Mouse (Mus musculus) cerebellum, postnatal 25 days (tissue): ENCODE results near the gene Ccdc65.
A peak's percentile ranks its signal among the peaks of the same experiment; 100 is the strongest.

Experiments
- DNase-seq, 2 experiments: peaks; one replicate each; pipeline ENCODE4 v3.0.0; 2021; ENCODE audit warnings: mixed read lengths in 2 of 2

Ccdc65 gene

DNA sequence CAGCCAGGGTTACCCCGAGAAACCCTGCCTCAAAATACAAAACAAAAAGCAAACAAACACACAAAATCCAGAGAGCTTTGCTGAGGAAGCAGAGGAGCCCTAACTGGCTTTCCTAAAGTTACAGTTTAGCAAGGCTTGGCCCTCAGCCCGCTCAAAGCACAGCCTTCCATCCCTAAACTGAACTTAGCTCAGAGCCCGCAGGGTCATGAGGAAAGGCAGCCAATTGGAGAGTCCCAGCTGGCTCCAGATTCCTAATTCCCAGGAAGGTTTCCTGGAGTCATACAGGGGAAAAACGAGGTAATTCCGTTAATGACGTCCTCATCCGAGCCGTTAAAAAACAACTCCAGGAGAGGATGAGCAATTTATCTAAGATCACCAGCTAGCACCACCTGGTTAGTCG is 12.3 kb upstream of the Ccdc65 start:
- DNase-seq, result no peak

DNA sequence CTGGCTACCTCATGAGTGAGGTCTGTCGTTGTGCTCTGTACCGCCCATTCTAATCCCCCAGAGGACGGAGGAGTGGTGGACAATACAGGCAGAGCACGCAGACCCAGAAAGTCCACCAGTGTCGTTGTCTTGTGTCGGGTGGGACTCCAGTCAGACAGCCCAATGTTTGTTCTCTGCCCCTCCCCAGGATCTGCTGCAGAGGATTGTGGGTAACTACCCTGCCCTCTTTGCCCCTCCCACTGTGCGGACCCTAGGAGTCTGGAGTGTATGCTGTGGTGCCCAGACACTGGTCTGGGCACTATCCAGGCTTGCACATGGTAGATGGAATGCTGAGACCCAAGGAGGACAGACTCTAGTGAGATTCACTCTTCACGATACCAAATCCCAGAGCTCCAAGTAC is 11.8 kb upstream of the Ccdc65 start:
- no peak for DNase-seq

DNA sequence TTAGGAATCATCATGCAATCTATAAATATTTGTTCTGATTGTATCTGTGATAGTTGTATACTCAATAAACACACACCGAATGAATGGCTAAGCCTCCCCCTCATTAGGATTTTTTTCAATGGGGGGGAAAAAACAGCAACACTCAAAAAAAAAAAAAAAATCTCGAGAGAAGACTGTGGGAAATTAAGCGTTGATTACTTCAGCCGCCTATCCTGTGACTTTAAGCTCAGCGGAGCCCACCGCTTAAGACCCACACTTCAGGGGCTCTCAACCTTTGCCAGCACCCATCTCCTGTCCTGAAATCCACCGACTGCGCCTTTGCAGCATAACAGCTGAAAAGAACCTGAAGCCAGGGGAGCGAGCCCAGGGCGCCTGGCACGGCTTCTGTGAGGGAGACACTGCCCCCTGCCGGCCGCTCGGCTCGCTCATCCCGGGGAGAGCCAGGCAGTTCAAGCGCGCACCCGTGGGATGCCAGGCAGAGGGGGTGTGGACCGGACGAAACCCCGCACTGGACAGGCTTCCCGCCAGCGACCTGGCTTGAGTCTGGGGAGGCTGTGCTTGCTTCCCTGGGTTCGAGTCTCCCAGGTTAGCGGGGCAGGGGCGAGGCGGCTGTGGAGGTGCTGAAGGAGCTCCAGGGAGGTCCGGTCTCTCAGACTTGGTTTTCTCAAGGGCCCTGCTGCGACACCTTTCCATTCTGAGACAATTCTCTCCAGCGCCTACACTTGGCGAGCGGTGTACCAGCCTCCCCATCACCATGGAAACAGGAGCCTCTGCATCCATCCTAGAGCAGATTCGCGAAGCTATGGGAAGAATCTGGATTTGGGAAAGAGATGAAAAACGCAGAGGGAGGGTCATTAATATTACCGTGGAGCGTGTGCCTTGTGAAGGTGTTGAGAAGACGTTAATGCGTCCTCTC is 8.6 kb upstream of the Ccdc65 start:
- DNase-seq, result peak; percentile 92 to 95

DNA sequence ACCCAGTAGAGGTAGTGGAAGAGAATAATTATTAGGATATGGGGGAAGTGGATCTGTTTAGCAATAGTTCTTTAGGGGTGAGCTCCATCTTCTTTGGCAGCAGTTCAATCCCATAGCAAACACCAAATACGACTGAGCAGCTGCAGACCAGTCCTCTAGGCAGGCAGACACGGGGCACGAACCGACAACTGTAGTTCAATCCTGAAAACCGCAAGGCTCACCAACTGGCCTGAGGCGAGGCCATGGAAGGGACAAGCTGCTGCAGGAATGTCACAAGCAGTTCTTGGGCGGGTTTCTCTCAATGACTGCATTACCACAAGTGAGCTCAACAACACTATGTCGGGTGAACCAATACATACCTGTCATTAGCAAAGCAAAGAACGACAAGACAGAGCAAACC is 3.7 kb upstream of the Ccdc65 start:
- DNase-seq, result no peak

DNA sequence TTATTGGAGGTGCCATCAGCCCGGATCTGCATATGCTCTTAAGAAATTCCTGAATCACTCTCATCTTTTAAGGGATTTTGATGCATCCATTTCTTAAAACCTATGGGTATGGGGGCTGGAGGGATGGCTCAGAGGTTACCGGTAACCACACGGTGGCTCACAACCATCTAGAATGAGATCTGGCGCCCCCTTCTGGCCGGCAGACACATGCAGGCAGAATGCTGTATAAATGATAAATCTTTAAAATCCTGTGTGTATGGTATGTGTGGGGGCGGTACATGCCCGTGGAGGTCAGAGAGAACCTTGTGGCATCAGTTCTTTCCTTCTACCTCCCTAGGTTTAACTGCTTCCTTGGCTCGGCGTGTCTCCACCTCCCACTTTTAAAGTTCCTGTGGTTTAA is 2.4 kb downstream of the Ccdc65 start:
- peak; percentile 71 to 87 for DNase-seq

DNA sequence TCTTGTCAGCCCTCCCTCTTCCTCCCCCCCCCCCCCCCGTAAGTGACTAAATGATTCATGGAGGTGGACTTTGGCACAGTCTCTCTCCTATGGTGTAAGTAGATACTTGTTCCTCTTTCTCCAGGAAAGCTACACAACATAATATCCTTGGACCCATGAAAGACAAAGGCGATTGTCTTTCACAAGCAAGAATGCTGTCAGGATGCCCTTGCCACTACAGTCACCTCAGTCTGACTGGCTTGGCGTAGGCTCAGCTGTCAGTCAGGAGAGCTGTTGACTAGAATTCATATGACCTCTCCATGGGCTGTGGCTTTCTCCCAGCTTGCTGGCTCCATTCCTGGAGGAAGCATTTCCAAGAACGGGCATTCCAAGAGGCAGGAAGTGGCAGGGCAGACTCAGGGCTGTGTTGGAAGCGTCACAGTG is 6.2 kb downstream of the Ccdc65 start:
- DNase-seq, result no peak

DNA sequence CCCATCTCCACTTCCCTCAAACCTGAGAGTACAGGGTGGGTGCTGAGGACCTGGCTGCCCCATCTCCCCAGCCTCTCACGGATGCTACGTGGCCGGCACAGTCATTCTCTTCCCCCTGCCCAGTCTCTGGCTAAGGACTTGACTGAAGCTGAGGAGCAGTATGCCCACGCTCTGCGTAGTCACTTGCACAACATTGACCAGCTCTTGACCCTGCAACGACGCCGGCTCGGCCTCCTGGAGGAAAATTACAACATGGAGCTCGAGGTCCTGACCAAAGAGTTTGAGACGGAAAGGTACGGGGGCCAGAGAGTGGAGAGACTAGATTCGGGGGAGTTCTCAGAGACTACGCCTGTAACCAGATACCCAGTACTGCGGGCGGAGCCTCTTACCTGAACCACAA is 9.3 kb downstream of the Ccdc65 start:
- DNase-seq, result no peak

DNA sequence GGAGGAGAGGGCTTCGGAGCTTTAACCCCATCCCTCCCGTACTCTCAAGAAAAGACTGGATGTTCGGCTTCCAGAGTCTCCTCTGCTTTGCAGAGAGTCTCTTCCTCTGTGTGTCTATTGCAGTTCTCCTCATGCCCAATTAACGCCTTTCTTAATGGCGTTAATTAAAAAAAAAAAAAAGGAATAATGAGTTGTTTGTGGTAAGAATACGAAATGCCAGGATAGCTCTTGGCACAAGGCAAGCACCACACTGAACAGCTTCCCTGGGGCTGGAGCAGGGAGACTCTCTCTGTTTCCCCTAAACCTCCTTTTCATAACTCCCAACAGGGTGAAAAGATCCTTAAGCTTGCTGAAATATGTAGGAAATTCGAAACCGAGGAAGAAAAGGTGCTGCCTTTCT is 14.2 kb downstream of the Ccdc65 start:
- DNase-seq, result no peak

DNA sequence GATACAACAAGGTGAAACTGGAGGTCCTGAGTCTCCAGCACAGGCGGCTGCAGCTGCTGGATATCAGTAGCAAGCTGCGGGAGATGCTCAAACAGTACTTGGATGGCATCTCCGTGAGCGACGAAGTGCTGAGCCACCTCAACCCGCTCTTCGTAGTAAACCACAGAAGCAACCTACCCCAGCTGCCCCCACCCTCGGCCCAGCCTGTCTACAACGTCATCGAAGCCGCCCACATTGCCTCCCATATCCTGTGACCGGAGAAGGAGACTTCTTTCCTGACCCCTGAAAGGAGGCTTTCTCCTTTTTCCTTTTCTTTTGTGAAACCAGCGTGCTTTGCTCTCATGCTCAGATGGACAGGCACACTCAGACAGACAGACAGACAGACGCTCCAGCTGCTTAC is 14.8 kb downstream of the Ccdc65 start:
- no peak for DNase-seq

DNA sequence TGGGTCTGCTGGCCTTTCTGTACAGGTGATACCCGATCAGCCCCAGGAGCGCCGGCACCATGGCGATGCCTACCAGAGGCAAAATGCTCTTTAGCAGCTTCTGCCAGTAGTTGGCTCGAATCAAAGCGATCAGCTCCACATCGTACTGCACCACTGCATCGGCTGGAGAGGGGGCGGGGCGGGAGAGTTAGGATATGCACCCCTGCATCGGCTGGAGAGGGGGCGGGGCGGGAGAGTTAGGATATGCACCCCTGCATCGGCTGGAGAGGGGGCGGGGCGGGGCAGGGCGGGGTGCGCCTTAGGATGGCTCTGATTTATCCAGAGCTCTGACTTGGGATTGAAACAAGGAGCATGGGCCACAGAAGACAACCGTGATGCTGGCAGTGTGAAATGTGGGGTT is 16.4 kb downstream of the Ccdc65 start:
- DNase-seq, result no peak

DNA sequence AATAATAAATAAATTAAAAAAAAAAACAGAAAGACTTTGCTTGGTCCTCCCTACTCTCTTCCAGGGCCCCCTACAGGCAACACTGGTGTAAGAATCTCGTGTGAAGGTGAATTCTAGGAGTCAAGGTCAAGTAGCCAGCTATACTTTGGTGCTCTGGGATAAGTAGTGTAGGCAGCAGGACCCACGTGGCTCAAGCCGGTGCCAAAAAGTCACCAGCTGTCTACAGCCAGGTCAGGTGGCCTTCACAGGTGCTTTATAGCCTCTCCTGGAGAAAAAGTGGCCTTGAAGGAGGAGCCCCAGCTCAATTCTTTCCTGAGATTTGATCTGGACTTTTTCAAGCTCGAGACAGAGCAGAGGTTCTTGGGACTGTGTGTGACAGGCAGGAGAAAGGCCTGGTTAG is 18.1 kb downstream of the Ccdc65 start:
- DNase-seq, result no peak

DNA sequence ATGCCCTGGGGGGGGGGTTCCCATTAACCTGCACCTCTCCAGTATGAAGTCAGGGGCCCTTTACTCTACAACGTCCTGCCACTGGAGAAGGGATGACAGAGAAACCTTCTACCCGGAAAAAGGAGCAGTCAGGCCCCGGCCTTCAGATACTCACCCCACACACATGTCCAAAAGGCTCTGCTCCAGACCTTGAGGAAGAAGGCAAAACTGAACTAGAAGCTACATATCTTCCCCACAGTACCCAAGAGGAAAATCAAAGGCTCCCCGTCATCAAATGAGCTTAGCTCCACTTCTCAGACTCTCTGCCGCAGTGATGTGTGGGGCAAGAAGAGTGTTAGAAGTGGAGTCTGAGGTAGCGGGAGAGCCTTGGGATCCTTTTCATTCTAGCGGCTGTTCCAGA is 18.7 kb downstream of the Ccdc65 start:
- DNase-seq, result no peak

DNA sequence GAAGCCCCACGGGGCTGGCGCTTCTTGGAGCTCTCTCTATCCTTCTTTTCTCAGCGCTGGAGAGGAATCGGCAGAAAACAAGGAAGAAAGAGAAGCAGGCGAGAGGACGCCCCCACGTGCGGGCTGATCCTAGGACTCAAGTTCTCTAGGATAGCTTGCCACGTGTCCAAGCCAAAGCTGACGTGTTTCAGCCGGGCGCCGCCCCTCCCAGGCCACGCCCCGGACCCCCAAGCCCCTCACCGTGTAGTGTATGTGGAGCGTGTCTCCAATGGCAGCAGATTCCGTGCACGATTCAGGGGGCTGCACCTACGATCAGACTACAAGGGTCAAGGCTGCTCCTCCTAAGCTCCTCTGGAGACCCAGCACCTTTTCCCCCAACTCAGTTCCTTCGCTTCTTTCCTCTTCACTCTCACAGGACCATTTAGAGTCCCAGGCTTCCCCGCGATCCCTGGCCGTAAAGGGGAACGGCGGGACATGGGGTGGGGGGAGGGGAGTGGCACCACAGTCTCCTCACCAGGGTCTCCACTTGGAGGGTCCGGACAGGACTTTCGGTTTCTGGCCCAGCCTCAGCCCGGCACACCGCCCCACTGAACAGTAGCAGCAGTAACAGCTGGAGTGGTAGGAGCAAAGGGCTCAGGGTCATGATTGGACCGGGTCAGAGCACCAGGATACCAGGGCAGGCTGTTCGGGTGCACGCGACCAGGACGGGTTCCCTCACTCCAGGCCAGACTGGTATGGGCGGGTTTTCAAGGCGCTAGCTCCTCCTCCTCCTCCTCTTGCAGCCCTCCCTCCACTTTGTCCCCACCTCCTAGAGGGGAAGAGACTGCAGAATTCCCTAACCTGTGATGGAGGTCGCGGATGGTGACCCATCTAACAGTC is 19.7 kb downstream of the Ccdc65 start, which contains the start of gene Fkbp11:
Fkbp11 (minus strand) TSS at position 756 of the 879 bp plus-strand sequence.
- peak; percentile 53 to 64 for DNase-seq

DNA sequence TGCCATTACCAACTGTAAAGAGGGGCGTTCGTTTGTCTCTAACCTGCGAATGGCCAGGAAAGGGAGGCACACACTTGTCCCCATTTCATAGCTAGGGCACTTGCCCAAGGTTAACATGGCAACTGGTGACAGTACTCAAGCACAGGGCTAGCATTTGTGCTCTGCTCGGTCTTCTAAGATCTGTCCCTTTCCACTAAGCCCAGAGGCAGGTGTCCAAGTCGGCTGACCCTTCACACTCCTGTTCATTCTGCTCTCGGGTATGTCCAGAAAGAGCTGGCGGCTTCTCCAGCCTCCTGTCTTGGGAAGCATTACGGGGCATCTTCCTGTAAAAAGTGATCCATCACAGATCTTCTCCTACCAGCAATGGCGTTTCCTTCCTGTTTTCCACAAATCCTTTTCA is 20.4 kb downstream of the Ccdc65 start:
- DNase-seq, result peak in 1 of 2 experiments; percentile 24

DNA sequence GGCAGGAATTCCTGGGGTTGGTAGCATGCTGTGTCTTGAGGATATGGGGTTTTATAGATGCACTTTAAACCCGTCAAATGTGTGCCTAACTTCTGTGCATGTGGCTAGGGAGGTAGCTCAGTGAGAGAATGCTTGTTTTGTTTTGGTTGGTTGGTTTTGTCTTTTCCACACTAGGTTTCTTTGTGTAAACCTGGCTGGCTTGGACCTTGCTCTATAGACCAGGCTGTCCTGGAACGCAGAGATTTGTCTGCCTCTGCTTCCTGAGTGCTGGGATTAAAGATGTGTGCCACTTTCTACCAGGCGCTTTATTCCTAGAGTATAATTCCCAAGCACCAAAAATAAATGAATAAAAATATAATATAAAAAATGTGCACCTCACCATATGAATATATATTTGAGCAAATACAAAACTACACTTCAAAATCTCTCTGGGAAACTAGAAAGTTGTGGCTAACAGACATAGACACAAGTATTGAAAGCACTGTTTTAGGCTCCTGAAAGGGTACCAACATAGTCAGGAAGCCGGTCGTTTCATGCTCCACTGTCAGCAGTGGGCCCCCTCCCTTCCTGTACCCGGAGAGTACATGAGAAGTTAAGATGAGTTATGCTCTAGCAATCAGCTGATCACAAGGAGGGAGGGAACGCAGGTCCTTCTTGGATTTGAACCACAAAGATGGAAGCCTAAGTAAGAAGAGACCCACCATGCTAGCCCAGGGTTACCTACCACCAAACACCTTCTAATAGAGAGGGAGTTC is 22.0 kb downstream of the Ccdc65 start:
- DNase-seq, result no peak

DNA sequence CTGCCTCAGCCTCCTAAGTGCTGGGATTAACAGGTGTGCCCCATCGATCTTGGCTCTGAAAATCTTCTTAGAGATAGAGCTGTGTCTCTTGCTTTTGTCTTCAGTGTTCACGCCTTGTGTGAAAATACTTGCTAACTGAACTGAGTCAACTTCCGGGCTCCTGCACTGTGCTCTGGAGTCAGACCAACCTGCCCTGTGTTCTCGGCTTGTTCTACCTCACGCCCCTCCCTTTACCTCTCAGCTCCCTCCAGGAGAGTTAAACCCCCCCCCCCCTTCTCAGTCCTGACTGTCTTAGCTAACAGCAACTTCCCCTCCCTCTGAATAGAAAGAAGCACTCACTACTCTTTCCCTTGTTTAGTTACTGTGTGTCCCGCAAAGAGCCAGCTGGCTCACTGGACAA is 22.8 kb downstream of the Ccdc65 start:
- DNase-seq, result no peak

DNA sequence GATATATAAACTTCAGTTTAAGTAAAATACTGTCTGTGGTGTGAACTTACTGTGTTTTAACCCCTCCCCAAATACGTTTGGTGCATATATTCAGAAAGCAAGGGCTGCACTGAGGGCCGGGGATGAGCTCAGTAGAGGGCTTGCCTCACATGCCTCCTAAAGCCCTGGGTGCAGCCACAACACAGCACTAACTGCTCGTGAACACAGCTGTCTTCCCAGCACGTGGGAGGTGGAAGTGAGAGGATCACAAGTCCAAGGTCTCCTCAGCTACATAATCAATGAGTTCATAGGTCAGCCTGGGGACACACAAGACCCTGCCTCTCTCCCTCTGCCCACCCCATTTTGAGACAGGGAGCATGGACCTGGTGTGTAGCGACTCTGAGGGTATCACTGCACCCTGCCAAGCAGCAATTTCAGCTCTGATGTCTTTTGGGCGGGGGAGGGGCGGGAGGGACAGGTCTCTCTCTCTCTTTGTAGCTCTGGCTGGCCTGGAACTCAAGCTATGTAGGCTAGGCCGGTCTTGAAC is 24.1 kb downstream of the Ccdc65 start:
- DNase-seq, result no peak

DNA sequence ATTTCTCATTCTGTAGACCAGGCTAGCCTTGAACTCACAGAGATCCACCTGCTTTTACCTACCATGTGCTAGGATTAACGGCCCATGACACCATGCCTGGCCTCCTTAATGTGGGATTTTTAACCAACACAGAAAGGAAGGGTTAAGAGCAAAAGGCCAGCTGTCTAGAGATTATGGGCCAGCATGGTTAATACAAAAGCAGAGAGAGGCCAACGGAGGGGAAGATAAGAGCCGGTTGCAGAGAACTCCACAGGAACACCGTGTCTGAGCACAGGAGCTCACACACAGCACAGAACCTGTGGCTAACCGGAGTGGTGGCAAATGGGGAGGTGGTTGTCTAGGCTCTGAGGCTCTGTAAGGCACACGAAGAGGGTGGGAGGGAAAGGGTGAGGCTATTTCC is 25.4 kb downstream of the Ccdc65 start:
- no peak for DNase-seq

DNA sequence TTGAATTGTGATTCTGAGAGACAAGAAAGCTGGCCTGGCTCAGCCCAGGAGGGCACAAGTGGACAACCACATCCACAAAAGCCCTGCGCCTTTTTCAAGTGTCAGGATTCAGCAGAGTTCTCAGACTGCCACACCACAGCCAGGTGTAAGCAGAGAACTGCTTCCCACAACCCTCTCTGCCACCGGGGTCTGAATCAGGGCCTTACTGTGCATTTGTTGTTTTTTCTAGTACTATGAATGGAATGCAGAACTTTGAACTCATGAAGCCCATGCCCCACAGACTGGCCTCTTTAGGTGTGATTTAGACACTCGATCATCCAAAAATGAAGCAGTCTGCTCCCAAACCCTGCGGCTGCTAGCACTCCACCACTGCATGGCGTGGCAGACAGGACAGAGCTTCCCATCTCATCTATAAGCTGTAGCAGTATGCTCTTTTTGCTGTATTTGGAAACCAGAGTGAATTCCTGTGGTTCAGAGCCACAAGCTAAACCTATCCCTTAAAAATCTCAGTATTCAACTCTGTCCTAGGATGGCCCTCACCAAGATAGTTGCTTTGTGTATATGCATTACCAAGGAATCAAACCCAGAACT is 26.1 kb downstream of the Ccdc65 start:
- no peak for DNase-seq

DNA sequence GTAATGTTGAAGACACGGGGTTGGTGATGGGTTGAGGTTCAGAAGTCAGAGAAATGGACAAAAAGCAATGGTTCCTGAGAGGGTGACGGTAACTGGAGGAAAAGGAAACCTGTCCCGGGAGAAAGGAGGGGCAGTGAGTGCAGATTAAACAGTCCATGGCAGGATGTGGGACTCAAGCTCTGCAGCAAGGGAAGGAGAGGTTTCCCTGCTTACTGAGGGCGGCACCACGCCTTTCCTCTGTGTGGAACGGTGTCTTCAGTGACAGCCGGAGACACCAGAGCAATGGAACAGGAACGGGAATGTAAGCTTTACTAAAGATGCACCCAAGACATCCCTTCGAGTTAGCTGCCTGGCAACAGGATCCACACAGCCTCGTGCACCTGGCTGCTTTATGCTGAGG is 28.5 kb downstream of the Ccdc65 start:
- no peak for DNase-seq

DNA sequence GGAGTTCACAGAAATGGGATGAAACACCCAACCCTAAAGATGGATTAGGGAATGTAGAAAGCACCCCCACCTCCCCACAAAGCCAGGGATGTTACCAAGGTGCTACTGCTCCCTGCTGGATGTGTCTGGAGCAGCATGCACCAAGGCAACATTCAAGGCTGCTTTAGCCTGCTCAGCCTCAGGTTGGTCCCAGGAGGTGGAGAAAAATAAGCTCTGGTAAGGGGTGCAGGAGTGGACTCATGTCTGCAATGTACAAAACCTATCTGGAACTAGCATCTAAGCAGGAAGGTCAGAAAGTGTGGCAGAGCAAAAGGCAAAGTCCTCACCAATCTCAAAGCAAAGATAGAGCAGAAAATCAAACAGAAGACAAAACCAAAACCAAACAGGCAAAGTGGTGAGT is 29.9 kb downstream of the Ccdc65 start:
- DNase-seq, result peak; percentile 40 to 61

DNA sequence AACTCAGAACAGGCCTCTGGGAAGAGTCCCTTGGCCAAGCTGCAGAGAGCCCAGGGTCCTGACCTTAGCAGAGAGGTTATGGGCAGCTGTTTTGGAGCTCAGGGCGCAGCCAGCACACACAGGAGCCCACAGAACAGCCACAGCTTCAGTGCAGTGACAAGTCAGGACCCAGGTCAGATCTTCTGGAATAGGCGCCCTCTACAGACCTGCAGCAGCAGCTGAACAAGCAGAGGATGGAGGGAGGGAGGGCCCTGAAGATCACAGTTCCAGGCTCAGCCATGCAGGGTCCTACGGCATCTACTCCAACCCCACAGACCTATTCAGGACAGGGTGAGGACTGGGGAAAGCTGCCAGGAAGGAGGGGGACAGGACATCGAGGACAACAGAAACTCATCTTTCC is 30.8 kb downstream of the Ccdc65 start:
- no peak for DNase-seq
